8 mouse cellular contexts compared by ENCODE assay signal in the genomic region with DNA sequence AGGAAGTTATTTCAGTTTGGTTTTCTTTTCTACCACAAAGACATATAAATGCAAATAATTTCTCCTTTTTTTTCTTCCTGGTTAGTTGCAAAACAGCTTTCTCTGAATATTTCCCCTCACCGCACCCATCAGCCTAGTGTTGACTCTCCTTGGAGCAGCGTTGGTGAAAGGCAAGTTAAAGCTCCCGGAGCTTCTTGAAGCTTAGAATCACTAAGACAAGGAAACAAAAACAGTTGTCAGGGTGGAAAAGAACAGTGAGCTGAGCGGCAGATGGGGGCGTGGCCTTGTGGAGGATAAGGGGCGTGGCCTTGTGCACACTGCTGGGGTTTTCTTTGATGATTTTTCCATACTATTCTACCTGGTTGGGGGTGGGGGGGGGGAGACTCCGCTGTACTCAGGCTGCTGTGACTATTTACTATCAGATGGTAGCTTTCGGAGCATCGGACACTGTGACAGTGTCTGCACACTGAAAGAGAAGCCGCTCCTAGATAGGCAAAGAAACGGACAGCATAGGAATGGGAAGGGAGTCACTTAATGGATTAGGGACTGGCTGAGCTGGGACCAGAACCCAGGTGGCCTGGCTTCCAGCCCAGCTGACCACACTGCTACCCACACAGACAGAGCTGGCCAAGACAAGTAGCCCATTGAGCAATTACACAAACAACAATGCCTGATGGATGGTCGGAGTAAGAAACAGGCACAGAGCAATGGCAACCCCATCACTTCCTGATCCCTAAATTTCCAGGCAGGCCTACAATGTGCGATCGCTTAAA. TPM values are rescaled to one million over a fixed set of nuclear protein-coding genes. Genes with fewer than 3 reads are reported as not detected.
DNase-seq lines count a peak whose midpoint lies in the region; ATAC-seq and TF ChIP-seq lines count a peak whose summit lies in the region.

No protein-coding gene starts in this region.

- peaks cover 22% of the 10 kb centered on the region for H3K4me1 ChIP-seq in heart, embryonic 10.5 days
- peaks cover 17% of the 10 kb centered on the region; the same call in 1 of the 2 replicates for H3K4me1 ChIP-seq in kidney, embryonic 14.5 days (ENCODE audit: control insufficient read depth, insufficient read depth, low read length)
- peaks cover 43% of the 10 kb centered on the region for H3K4me1 ChIP-seq in liver, embryonic 13.5 days (replicated peaks)

- no peaks in the 10 kb centered on the region for H3K9me3 ChIP-seq in heart, embryonic 10.5 days
- no peaks in the 10 kb centered on the region for H3K9me3 ChIP-seq in kidney, embryonic 14.5 days (ENCODE audit: control insufficient read depth, low read length)
- H3K9me3 ChIP-seq in liver, embryonic 13.5 days (replicated peaks): no peaks in the 10 kb centered on the region

- H3K4me3 ChIP-seq in heart, embryonic 10.5 days: peak overlapping the region; percentile 48
- H3K4me3 ChIP-seq in kidney, embryonic 14.5 days (ENCODE audit: low read length): peak overlapping the region; percentile 10; the same call in 1 of the 2 replicates
- peak overlapping the region; percentile 33 for H3K4me3 ChIP-seq in liver, embryonic 13.5 days (replicated peaks)
- H3K4me3 ChIP-seq in myocyte: no peak overlapping the region

- WGBS in heart, embryonic 10.5 days: 19% methylated on average over 14 of the region's 14 CpGs
- 28% methylated on average over 14 of the region's 14 CpGs for WGBS in kidney, embryonic 14.5 days
- 26% methylated on average over 14 of the region's 14 CpGs for WGBS in liver, embryonic 13.5 days (ENCODE audit: insufficient replicate concordance)

- H3K4me2 ChIP-seq in kidney, embryonic 14.5 days (replicated peaks; ENCODE audit: low read depth, low read length): peak overlapping the region; percentile 40
- H3K4me2 ChIP-seq in liver, embryonic 13.5 days: peak overlapping the region; percentile 63
- peak overlapping the region; percentile 39 for H3K4me2 ChIP-seq in myocyte (ENCODE audit: low read depth)

- no peaks in the 10 kb centered on the region for H3K36me3 ChIP-seq in heart, embryonic 10.5 days
- no peaks in the 10 kb centered on the region for H3K36me3 ChIP-seq in kidney, embryonic 14.5 days (ENCODE audit: control insufficient read depth, insufficient read depth, low read length)
- H3K36me3 ChIP-seq in liver, embryonic 13.5 days: no peaks in the 10 kb centered on the region
- no peaks in the 10 kb centered on the region for H3K36me3 ChIP-seq in myocyte (ENCODE audit: control insufficient read depth, insufficient read depth)

- no peaks in the 10 kb centered on the region for H3K27me3 ChIP-seq in heart, embryonic 10.5 days (ENCODE audit: insufficient read depth, poor library complexity, severe bottlenecking)
- no peaks in the 10 kb centered on the region for H3K27me3 ChIP-seq in kidney, embryonic 14.5 days (ENCODE audit: control insufficient read depth, insufficient read depth, low read length)
- H3K27me3 ChIP-seq in liver, embryonic 13.5 days: no peaks in the 10 kb centered on the region
- no peaks in the 10 kb centered on the region for H3K27me3 ChIP-seq in myocyte (ENCODE audit: control insufficient read depth, insufficient read depth, insufficient read length)

- no peak for TF ChIP-seq POLR2A in myocyte (IDR thresholded peaks at IDR 0.05; ENCODE audit: insufficient read length, low read depth)

- peak; percentile 87 for DNase-seq in 3134 (ENCODE audit: extremely low read depth, insufficient read length, low spot score)
- DNase-seq in R1 (ENCODE audit: low read depth, low spot score): peak; percentile 81
- peak; percentile 83 for DNase-seq in embryo, embryonic 10.5 days (ENCODE audit: low spot score)
- peak; percentile 88 for DNase-seq in heart, embryonic 10.5 days (ENCODE audit: low spot score)
- peak; percentile 66 for DNase-seq in liver, embryonic 13.5 days
- peak; percentile 43 to 61 for DNase-seq in thymus, adult 18-20 months

- H3ac ChIP-seq in myocyte (ENCODE audit: control insufficient read depth, insufficient read length): no peak overlapping the region

- peaks cover 24% of the 10 kb centered on the region for H3K79me2 ChIP-seq in myocyte (ENCODE audit: control insufficient read depth, insufficient read depth)

- no peak overlapping the region for H3K9ac ChIP-seq in kidney, embryonic 14.5 days (ENCODE audit: low read depth, low read length)
- peak overlapping the region; percentile 53; the same call in 1 of the 2 replicates for H3K9ac ChIP-seq in liver, embryonic 13.5 days

- H3K27ac ChIP-seq in heart, embryonic 10.5 days: peak overlapping the region; percentile 53
- H3K27ac ChIP-seq in kidney, embryonic 14.5 days (ENCODE audit: low read depth, low read length): no peak overlapping the region
- H3K27ac ChIP-seq in liver, embryonic 13.5 days: no peak overlapping the region

- no peak for ATAC-seq in kidney, embryonic 14.5 days (ENCODE audit: low FRiP score, low TSS enrichment)
- no peak for ATAC-seq in liver, embryonic 13.5 days (ENCODE audit: low read depth)

TF ChIP-seq in myocyte, 11 proteins besides CTCF, POLR2A, EP300 and RAD21:
- peak; percentile 80 for TF ChIP-seq CEBPB (IDR thresholded peaks at IDR 0.05; ENCODE audit: insufficient read depth, poor library complexity, severe bottlenecking)
- no peak for TF ChIP-seq MAX (IDR thresholded peaks at IDR 0.05; ENCODE audit: low read depth)
- TF ChIP-seq MYOD1 (IDR thresholded peaks at IDR 0.05; ENCODE audit: control insufficient read depth in 1 of 3, insufficient read length in 2 of 3, low read depth in 2 of 3): peak in 1 of 3 experiments; percentile 21
- TF ChIP-seq MYOG (IDR thresholded peaks at IDR 0.05; ENCODE audit: control insufficient read depth in 1 of 3, insufficient read depth in 1 of 3, insufficient read length in 2 of 3, low read depth in 2 of 3): no peak
- TF ChIP-seq REST (IDR thresholded peaks at IDR 0.05; ENCODE audit: insufficient read depth, insufficient read length): no peak
TF ChIP-seq in myocyte: peak in this region for 2.

RNA-seq across cellular contexts. Expression of a gene that starts 2.0 kb away (rescaled TPM):
- polyA plus RNA-seq in heart, embryonic 10.5 days (2016; fragmentation: Nextera tagmentation; extraction: Ambion mirVana): 15.2 and 16.1 TPM in 2 replicates
- polyA plus RNA-seq in kidney, embryonic 14.5 days (2014; fragmentation: Nextera tagmentation; extraction: Ambion mirVana): 9.4 and 18.1 TPM in 2 replicates
- polyA plus RNA-seq in liver, embryonic 13.5 days (2015; fragmentation: Nextera tagmentation; extraction: Ambion mirVana): 11.3 and 11.4 TPM in 2 replicates
- 16.4 TPM for polyA plus RNA-seq in myocyte (2012; fragmentation: generic; extraction: Trizol)

RNA-seq across cellular contexts. Expression of a gene that starts 44.0 kb away (rescaled TPM):
- 26.1 and 30.6 TPM in 2 replicates for polyA plus RNA-seq in heart, embryonic 10.5 days (2016; fragmentation: Nextera tagmentation; extraction: Ambion mirVana)
- polyA plus RNA-seq in kidney, embryonic 14.5 days (2014; fragmentation: Nextera tagmentation; extraction: Ambion mirVana): 24.3 and 33.0 TPM in 2 replicates
- 17.3 and 17.7 TPM in 2 replicates for polyA plus RNA-seq in liver, embryonic 13.5 days (2015; fragmentation: Nextera tagmentation; extraction: Ambion mirVana)
- polyA plus RNA-seq in myocyte (2012; fragmentation: generic; extraction: Trizol): 22.0 TPM

RNA-seq across cellular contexts. Expression of a gene that starts 59.5 kb away (rescaled TPM):
- 6.0 and 10.5 TPM in 2 replicates for polyA plus RNA-seq in heart, embryonic 10.5 days (2016; fragmentation: Nextera tagmentation; extraction: Ambion mirVana)
- 14.0 and 22.6 TPM in 2 replicates for polyA plus RNA-seq in kidney, embryonic 14.5 days (2014; fragmentation: Nextera tagmentation; extraction: Ambion mirVana)
- 1.9 and 2.2 TPM in 2 replicates for polyA plus RNA-seq in liver, embryonic 13.5 days (2015; fragmentation: Nextera tagmentation; extraction: Ambion mirVana)
- 4.6 TPM for polyA plus RNA-seq in myocyte (2012; fragmentation: generic; extraction: Trizol)
